Mouse (Mus musculus) layer of hippocampus, adult 9-11 months (tissue): ENCODE measurements at regions not wholly inside any gene's neighbourhood (a gene's known extent, or its start where the extent isn't known, plus 50 kb on each side); places are given as distances from the start of the nearest gene placed in this dataset.
A peak's percentile ranks its signal among the peaks of the same experiment; 100 is the strongest.

Experiments used
- DNase-seq: peaks from one replicate; pipeline ENCODE4 v3.0.0; 2022

DNA sequence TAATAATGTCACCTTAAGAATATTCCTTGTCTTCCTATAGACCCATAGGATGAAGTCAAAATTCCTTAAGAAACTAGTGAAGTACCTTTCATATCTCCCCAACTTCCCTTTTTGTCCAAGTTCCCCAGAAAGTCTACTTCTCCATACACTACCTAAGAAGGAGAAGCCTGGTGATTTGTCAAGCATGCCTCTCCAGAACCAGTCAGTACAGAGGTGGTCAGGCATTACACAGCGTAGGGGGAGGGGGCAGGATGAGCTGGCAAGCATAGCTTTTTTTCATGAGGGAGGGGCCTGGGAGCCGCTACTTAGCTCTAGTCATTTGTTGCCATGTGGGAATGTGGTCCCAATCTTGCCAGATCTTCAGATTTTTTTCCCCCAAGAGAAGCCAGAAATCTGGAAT, 54.0 kb upstream of the Satb2 start:
- DNase-seq: no peak

DNA sequence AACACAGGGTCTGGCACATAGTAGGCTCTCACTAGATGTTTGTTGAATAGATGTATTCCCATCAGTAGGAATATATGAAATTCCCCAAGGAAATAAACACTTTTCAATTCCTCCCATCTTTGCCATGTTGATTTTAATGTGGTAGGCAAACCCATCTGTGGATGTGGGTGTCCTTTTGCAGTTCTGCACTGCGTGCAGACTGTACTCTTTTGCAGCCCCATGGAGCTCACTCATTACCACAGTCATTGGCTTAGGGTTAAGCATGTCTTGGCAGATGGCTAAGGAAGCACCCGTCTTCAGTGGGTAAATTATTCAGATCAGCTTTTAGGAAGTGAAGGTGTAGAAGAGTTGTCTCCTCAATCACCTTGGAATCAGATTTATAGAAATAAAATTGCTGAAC, 54.8 kb upstream of the Satb2 start:
- DNase-seq: peak; percentile 42

DNA sequence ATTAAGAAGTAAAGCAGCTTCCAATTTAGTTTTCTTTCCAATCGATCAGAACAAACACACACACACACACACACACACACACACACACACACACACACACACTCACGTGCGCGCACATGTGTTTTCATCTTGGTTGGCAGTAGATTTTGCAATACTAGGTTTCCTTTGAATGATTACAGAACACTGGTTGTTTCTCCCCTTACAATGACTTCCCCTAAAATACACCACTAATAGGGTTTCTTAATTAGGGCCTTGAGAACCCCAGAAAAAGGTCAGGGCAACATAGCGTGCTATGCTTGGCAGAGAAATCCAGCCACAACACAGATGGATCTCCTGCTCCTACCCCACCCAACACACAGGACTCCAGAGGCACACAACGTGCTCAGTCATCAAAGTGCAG, 56.0 kb upstream of the Satb2 start:
- no peak for DNase-seq

DNA sequence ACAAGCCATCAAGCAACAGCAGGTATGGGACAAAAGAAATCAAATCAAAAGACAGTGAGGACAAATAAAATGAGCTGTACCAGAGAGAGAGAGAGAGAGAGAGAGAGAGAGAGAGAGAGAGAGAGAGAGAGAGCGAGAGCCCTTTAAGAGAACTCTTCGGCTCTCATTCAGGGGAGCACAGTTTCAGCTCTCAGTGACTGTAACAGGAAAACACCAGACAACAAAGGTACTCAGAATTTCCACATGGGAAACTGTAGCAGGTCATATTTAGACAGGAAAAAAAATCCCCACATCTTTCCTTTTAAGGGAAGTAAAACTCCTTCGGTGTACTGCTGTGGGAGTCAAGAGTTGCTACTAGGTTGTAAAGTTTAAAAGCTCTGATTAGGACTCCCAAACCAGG, 57.9 kb upstream of the Satb2 start:
- DNase-seq: no peak

DNA sequence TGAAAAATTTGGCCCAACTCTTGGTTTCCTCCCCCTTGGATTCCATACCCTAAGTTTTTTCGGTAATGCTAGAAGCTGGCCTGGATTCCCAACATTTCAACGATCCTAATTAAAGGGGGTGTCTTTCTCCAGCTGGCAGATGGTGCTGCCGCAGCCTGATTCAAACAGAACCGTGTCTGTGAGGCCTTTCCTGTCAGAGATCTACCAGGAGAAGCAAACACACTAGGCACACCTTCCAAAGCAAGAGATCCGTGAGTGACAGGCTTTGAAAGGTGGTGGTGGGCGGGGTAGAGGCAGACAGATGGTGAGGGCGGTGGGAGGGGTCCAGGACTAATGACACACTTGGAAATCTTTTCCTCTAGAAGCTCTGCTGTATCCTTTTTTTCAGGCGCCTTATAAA, 61.8 kb upstream of the Satb2 start:
- DNase-seq: peak; percentile 9

DNA sequence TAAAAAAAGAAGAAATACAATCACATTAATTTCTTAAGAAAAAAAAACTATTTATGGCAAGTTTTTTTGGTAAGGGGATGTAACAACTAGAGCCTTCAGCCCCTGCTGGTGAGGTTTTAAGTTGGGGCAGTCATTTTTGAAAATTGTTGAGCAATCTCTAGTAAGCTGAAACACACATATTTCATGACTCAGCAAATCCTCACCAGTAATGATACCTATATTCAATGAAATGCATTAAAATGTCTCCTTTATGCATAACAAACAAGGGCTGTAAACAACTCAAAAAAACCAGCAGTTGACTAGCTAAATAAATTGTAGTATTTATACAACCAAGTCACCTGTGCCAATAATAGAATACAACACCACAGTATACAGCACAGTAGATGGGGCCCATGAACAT, 63.1 kb upstream of the Satb2 start:
- DNase-seq: no peak

DNA sequence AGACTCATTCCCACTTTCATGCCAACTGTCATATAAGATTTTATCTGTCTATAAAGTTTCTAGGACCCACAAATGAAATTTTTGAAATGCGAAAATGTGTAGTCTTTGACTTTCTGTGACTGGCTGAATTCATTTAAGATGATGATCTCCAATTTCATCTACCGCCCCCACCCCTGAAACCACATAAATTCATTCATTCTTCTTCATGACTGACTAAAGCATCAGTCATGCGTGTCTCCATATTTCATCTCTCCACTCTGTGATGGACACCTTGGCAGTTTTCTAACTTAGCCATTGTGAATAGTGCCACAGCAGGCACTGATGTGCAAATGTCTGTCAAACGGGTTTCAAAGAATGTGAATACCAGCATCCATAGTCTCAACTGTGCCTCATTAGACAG, 75.4 kb upstream of the Satb2 start:
- DNase-seq: no peak

DNA sequence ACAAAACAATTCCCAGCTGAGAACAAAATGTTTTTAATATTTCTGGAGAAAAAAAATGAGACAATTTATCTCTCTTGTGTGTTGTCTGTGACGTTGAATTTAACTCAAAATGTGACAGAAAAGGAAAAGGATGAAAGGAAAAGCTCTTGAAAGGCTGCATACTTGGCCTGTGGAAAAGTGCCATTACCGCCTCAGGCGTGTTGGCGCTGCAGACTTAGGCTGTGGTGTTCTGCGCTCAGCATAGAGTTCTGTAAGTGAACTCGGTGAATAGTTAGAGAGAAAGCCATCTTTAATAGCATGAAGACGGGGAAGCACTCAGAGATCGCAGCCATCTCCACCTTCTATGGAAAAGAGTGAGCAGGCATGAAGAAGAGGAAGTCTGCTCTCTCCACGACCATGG, 77.5 kb upstream of the Satb2 start:
- DNase-seq: no peak

DNA sequence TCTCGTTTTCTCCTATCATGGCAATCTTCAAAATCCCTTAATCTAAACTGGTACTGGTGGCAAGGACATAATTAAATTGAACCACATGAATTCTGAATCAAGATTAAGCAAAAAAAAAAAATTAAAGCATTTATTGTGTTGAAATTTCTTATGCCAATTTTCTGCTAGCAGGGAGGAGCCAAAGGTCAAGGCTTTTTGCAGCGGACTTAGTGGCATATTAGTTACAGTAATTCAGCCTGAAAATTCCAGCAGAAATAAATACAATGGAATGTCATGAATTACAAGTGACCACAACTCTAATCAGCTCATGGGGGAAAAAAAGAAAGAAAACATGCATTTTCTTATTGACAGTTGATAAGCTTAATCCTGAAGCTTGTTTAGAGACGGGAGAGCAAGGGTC, 80.8 kb upstream of the Satb2 start:
- no peak for DNase-seq

DNA sequence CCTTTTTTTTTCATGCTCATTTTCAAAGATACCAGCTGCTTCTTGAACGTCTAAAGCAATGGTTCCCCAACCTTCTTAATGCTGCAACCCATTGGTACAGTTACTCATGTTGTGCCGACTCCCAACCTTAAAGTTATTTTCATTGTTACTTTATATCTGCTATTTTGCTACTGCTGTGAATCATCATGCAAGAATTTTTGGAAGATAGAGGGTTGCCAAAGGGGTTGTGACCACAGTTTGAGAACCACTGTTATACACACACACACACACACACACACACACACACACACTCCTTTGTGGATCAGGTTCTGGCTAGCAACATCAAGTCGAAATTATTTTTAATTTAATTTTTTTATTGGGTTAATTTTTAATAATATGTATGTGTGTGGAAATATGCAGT, 96.8 kb upstream of the Satb2 start:
- no peak for DNase-seq

DNA sequence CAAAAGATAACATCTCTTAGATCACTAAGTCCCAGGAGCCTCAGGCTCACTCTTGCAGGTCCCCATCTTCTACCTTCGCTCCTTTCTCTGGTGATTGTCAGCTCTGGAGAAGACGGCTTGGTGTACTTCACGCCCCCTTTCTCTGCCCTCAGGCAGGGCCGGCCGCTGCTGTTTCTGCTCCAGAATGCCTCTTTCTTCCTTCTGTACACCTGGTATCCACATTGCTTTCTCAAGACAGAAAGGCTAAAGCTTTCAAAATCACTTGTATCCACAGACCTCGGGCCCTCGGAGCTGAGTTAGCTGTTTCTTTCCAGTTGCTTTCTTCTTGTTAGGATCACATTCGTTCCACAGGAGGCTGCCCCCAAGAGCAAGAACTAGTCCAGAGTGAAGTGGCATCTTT, 98.2 kb upstream of the Satb2 start:
- DNase-seq: no peak

DNA sequence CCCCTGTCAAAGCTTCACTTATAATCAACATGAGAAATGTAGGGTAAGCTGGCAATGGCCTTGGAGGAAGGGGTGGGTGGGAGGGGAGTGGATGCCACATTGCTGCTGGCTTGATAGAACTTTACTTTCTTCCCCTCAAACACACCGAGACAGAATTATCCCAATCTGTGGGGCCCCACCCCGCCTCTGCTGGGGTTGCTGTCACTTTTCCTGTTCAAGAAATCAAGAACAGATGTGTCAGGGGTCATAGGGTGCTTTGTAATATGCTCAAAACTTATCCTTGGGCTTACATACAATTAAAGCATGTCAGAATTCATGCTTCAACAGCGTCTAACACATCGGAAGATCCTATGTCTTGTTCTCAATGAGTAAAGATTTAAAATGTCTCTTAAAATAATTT, 101.9 kb upstream of the Satb2 start:
- DNase-seq: no peak

DNA sequence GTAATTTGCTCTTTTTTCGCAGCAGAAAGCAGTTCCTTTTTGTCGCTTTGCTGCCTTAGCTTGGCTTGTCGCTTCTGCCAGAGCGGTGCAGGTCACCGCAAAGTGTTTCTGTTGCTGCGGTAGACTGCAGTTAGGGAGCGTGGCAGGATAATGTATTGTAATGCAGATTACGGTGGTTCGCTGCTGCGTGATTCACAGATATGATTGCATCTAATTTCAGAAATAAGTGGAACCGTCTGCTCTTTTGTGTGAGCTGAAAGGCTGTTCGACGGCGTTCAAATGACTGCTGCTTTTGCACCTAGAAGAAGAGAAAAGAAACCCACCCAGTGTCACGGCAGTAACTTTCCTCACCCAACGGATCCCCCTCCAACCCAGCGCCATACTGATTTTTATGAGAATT, 104.7 kb upstream of the Satb2 start:
- no peak for DNase-seq

DNA sequence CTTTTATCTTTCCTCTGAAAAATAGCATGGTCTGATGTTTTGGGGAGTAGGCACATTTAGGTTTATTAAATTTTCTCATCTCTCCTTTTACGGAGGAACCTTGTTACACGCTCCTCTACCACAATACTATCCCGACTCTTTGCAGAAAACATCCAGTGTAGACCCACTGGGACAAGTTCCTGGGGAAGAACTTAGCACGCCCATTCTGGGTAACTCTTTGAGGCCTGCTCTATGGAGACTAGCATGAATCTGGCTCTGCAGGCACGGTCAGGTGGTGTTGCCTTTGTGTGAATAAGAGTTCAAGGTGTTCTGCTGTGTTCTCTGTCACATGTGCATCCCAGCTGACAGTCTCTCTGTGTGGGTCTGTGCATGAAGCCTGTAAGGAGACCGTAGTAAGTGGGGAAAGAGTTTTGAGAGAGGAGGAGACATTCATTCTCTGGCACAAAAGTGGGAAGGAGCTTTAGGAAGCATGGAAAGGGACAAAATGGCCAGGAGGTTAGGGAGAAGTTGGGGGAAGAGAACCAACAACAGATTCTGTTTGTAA, 105.2 kb upstream of the Satb2 start:
- DNase-seq: no peak

DNA sequence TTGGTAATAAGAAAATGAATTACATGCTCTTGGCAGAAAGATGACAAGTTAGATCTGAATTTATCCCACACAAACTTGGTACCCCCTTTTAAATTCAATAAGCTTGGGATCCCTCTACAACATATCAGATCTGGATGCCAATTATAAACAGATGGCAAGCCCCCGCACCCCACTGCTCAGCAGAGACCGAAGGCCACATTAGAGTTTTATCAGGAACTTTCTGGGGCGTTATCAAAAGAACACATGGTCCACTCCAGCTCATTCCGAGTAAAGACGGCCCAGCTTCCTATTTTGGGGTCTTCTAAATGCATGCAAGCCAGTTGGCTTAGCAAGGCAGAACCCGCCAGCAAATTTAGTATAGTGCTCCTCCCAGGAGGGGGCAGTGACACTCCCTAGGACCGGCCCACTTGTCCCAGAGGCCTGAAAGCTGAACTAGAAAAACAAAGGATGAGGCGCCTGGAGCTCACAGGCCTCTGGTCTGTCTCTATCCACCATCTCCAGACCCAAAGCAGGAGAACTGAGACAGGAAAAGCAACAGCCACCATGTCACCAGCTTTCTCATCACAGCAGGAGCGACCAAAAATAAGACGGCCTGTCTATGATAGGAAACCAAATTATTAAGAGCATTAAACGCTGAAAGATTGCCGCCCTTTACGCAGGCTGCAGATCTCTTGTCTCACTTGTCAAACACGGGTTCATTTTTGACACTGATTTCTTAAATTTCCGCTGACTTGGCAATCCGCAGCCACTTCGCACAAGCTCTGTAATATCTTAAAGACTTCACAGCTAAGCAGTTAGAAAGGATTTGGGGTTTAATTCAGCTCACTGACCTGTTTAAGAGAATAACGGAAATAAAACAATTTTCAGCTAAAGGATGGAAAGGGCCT, 117.2 kb upstream of the Satb2 start:
- peak; percentile 66 for DNase-seq

DNA sequence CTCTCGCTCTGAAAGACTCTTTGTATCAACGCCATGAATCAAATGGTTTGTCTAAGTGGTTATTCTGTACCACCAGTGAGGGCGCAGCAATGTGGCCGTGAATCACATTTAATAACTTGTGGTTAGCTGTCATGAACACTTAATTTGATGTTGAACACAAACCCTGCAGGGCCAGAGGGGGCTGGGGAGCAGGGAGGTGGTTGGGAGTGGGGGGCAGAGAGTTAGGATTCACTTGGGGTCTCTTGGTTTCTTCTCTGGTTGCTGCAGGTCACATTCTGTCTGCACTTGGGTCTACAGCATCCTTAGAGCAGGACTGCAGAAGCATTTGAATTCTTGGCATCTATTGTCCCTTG, 117.8 kb upstream of the Satb2 start:
- DNase-seq: no peak

DNA sequence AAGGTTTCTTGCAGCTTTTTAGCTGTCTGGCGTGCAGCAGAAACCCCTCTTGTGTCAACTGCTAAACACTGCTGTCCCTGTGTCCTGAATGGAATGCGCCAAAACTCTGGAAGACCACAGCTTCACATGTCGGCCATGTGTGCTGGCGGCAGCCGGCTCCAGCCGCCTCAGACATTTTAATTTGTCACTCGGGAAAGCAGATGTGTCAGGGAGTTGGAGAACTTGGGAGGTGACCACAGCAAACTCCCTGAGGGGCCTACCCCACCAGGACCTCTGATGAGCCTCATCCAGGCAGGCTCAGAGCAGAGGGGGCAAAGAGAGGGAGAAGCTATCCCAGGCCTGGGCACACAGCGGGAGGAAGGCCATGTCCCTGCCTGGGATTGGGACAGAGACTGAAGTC, 118.3 kb upstream of the Satb2 start:
- DNase-seq: no peak

DNA sequence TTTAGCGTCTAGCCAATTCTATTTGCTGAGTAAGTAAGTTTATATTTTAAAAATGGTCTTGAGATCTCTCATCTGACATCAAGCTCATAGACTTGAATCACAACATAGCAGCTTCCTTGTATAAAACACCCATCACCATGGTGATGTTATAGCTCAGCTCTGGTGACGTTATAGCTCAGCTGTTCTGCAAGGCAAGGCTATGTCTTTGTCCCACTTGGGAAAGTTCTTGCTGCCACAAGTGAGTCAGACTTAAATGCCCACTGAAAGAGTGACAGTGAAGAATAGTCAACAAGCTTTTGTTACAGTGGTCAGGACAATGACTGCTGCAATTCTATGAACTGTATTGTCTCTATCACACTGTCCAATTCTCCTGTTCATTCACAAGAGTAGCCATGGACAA, 122.2 kb upstream of the Satb2 start:
- DNase-seq: no peak

DNA sequence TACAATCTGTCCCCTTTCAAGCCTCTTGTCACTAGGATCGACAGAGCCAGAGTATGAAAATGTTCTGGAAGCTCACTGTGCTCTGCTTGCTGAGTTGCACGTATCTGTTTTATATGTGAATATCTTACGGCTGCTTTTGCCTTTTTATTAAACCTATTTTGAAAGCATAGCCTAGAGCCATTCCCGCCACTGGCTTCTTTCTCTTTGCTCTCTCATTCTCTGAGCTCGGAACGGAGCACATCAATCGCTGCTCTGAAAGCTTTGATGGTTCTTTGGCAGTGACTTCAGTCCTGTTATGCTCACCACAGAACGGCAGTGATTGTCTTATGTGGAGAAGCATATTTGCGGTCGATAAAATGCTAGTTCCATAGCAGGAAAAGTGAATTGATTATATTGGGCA, 128.9 kb upstream of the Satb2 start:
- DNase-seq: no peak

DNA sequence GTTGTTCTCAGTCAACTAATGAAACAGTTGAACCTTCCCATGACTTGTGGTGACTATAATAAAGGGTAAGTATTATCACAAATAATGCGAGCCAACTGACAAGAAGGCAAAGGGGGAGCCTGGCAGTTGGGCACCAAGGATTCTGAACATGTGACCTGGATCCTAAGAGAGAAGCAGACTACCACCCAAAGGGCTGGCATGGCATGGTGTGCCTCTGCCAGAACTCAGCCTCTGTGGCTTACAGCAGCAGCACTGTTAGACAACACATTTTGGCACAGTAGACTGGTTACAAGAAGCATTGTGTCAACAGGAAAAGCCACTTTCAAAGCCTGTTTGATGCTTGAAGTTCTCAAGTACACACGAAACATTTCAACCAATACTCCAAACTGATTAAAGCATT, 142.2 kb upstream of the Satb2 start:
- DNase-seq: no peak

DNA sequence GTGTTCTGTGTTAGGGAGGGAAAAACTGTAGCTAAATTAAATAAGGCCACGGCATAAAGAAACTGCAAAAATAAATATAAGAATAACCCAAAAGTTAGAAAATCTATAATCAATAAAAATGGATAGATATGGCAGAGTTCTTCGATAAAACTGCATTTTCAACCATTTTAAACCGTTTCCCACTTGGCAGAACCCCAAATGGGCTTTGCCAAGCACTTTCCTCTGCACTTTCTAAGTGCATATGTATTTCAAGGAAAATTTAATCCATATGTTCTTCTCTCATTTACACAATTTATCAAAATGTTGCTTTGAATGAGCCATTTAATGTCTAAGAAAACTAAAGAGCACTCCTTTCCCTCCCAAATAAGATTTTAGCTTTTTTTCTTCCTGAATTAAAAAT, 165.7 kb upstream of the Satb2 start:
- no peak for DNase-seq

DNA sequence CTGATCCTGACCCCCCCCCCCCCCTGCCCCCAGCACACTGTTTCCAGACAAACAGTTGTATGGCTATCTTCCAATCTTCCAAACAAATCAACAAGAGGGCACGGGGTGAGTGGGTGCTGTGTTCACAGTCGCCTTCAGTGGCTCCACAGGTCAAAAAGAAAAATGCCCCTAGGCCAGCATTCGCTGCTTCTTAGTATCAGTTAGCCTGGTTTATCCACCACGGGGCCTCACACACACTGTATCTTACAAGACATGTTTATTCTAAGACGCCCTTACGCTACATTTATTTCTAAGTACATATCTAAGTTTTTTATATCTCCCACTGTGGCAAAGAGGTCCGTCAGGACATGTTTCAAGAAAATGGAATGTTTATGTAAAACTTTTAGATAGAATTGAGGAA, 177.4 kb upstream of the Satb2 start:
- no peak for DNase-seq

DNA sequence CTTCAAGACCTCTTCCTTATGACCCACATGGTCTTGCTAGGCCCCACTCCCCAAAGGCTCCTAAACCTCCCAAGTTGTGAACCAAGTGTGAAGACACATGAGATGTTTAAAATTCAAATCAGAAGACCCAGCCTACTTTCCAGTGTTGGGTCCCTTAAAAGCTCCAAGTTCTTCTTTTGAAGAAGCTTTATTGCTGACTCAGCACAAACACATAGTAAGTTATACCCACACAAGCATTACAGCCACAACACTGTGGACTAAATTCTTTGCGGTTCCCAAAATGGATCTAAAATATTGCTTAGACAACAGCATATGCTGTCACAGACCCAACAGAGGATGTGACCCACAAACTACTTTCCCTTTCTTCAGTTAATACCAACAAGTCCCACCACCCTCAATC, 186.0 kb upstream of the Satb2 start:
- no peak for DNase-seq

DNA sequence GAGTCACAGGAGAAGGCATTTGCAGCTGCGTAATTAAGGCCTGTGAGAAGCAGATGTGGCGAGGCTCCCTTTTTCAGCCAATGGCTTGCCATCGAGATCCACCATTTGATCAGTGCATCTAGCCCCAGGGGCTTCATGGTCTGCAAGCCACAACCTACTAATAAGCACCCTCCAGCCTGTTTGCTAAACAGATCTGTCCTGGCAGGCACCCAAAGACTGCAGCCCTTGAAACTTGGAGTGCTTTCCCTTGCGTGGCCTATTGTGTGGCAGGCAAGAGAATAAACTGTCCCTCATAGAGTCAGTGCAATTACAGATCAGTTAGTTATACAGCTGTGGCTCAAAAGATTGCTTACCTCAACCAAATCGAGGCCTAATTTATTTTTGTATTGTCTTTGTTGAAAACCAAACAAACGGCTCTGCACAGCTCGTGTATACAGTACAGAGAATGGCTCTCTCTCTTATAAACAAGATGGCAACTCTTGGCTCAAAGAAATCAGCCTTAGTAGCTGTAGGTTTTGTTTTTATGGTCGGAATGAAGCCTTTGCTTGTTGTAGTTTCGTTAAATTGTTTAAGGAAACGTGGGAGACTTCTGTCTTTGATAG, 195.9 kb upstream of the Satb2 start:
- DNase-seq: no peak

DNA sequence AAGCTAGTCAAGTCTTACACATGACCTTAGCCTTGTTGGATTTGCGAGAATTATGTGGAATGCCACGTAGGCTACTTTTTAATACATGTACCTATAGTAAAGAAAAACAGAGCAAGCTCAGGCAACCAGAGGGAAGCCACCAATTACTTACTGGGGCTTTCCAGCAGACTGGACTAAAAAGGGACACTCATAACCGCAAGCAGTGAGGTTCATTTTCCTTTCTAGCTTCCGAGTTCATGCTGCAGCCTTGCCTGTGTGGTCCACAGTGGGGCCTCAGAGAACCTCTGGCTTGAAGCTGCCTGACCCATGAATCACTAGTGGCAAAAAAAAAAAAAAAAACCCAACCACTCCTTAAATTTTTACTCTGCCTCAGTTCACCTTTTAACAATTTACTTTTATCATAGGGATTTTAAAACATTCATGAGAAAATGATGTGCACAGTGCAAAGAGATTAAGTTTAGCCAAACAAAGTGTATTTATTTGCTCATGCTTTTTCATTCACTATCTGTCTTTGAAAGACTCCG, 188.6 kb upstream of the 1700066M21Rik start:
- no peak for DNase-seq
